Comparison of ENCODE assay signal across 8 mouse cellular contexts in genomic region chr17:55958584-55958886, GRCm38 (mm10). TPM values are rescaled to one million over a fixed set of nuclear protein-coding genes. Genes with fewer than 3 reads are reported as not detected.
DNase-seq lines count a peak whose midpoint lies in the region; ATAC-seq and TF ChIP-seq lines count a peak whose summit lies in the region.

No protein-coding gene starts in this region.

- H3K4me1 ChIP-seq in heart, embryonic 16.5 days (ENCODE audit: control insufficient read depth, insufficient read depth, low read length): peaks cover 14% of the 10 kb centered on the region
- H3K4me1 ChIP-seq in bone marrow, adult 2 months (ENCODE audit: control insufficient read depth, insufficient read depth, low read length): peaks cover 1% of the 10 kb centered on the region
- peaks cover 30% of the 10 kb centered on the region for H3K4me1 ChIP-seq in hindbrain, embryonic 12.5 days
- peaks cover 28% of the 10 kb centered on the region for H3K4me1 ChIP-seq in midbrain, embryonic 14.5 days (ENCODE audit: control insufficient read depth, insufficient read depth, low read length)

- peak overlapping the region; percentile 98 for H3K27ac ChIP-seq in heart, embryonic 16.5 days (ENCODE audit: low read length)
- H3K27ac ChIP-seq in bone marrow, adult 2 months (ENCODE audit: control insufficient read depth, insufficient read depth, low read depth, low read length, poor library complexity): peak overlapping the region; percentile 3; the same call in 1 of the 2 replicates
- H3K27ac ChIP-seq in hindbrain, embryonic 12.5 days: peak overlapping the region; percentile 92
- H3K27ac ChIP-seq in midbrain, embryonic 14.5 days (replicated peaks; ENCODE audit: low read depth, low read length): peak overlapping the region; percentile 85

- peak overlapping the region; percentile 66 for H3K4me2 ChIP-seq in heart, embryonic 16.5 days (ENCODE audit: low read depth, low read length)
- peak overlapping the region; percentile 65 for H3K4me2 ChIP-seq in hindbrain, embryonic 12.5 days (replicated peaks)
- H3K4me2 ChIP-seq in midbrain, embryonic 14.5 days (ENCODE audit: low read length): peak overlapping the region; percentile 74

- TF ChIP-seq POLR2A in bone marrow, adult 2 months (IDR thresholded peaks at IDR 0.05; ENCODE audit: borderline replicate concordance, control insufficient read depth, low read depth, low read length): no peak

- WGBS in heart, embryonic 16.5 days: 38% methylated on average over 2 of the region's 2 CpGs
- WGBS in bone marrow, adult 2 months: 50% methylated on average over 2 of the region's 2 CpGs
- WGBS in hindbrain, embryonic 12.5 days: 33% methylated on average over 2 of the region's 2 CpGs
- 31% methylated on average over 2 of the region's 2 CpGs for WGBS in midbrain, embryonic 14.5 days

- no peak for ATAC-seq in heart, embryonic 16.5 days (replicated peaks; ENCODE audit: extremely low read depth, insufficient read depth, low FRiP score)
- no peak for ATAC-seq in hindbrain, embryonic 12.5 days (ENCODE audit: low FRiP score)
- ATAC-seq in midbrain, embryonic 14.5 days (ENCODE audit: low FRiP score, low TSS enrichment): no peak

- H3K36me3 ChIP-seq in heart, embryonic 16.5 days (ENCODE audit: control insufficient read depth, insufficient read depth): peaks cover 11% of the 10 kb centered on the region
- H3K36me3 ChIP-seq in hindbrain, embryonic 12.5 days: peaks cover 17% of the 10 kb centered on the region; the same call in 1 of the 2 replicates
- peaks cover 14% of the 10 kb centered on the region for H3K36me3 ChIP-seq in midbrain, embryonic 14.5 days (ENCODE audit: control insufficient read depth, insufficient read depth, low read length)

- no peak for DNase-seq in heart, adult 8-10 months (ENCODE audit: low spot score)
- no peak for DNase-seq in midbrain, embryonic 14.5 days
- no peak for DNase-seq in gastrocnemius, postnatal 10 days
- no peak for DNase-seq in layer of hippocampus, adult 9-11 months
- no peak for DNase-seq in MN1 (ENCODE audit: low spot score)

- H3K9me3 ChIP-seq in heart, embryonic 16.5 days (replicated peaks; ENCODE audit: control insufficient read depth, low read length): no peaks in the 10 kb centered on the region
- no peaks in the 10 kb centered on the region for H3K9me3 ChIP-seq in hindbrain, embryonic 12.5 days (replicated peaks)
- no peaks in the 10 kb centered on the region for H3K9me3 ChIP-seq in midbrain, embryonic 14.5 days (ENCODE audit: control insufficient read depth, low read length)

- H3K27me3 ChIP-seq in heart, embryonic 16.5 days (ENCODE audit: control insufficient read depth, insufficient read depth, low read length): peaks cover 22% of the 10 kb centered on the region
- peaks cover 14% of the 10 kb centered on the region for H3K27me3 ChIP-seq in hindbrain, embryonic 12.5 days
- H3K27me3 ChIP-seq in midbrain, embryonic 14.5 days (ENCODE audit: control insufficient read depth, insufficient read depth, low read length): 0 out of 2 replicates have a peak, but pooled peaks cover 9% of the 10 kb centered on the region

- peak overlapping the region; percentile 73 for H3K4me3 ChIP-seq in heart, embryonic 16.5 days (ENCODE audit: low read length)
- peak overlapping the region; percentile 90 for H3K4me3 ChIP-seq in bone marrow, adult 2 months (replicated peaks; ENCODE audit: control insufficient read depth, low read depth, low read length)
- peak overlapping the region; percentile 51 for H3K4me3 ChIP-seq in hindbrain, embryonic 12.5 days
- H3K4me3 ChIP-seq in midbrain, embryonic 14.5 days (replicated peaks; ENCODE audit: low read depth, low read length): peak overlapping the region; percentile 44

- H3K9ac ChIP-seq in heart, embryonic 16.5 days (ENCODE audit: low read length): peak overlapping the region; percentile 72
- peak overlapping the region; percentile 67 for H3K9ac ChIP-seq in hindbrain, embryonic 12.5 days
- H3K9ac ChIP-seq in midbrain, embryonic 14.5 days (replicated peaks; ENCODE audit: low read length): peak overlapping the region; percentile 53

- TF ChIP-seq CTCF in bone marrow, adult 2 months (IDR thresholded peaks at IDR 0.05; ENCODE audit: control insufficient read depth, insufficient read depth, low read length): no peak

RNA-seq across cellular contexts. Expression of gene Yju2, which starts 0.4 kb away (rescaled TPM):
- 18.4 and 19.3 TPM in 2 replicates for polyA plus RNA-seq in heart, embryonic 16.5 days (2015; fragmentation: Nextera tagmentation; extraction: Ambion mirVana)
- total RNA-seq in heart, adult 8-10 months (2022): 10 to 100 TPM in 1 of 4 experiments, 1 to 10 TPM in 3; 8.2 to 10.3 (median 9.0) TPM
- polyA plus RNA-seq in bone marrow, adult 2 months (2011; ENCODE audit: insufficient read depth, insufficient read length, low replicate concordance, missing spikeins): 9.3 and 12.3 TPM in 2 replicates
- 24.1 and 26.7 TPM in 2 replicates for polyA plus RNA-seq in hindbrain, embryonic 12.5 days (2016; fragmentation: Nextera tagmentation; extraction: Ambion mirVana)
- polyA plus RNA-seq in midbrain, embryonic 14.5 days (2014; fragmentation: Nextera tagmentation; extraction: Ambion mirVana): 20.0 and 21.4 TPM in 2 replicates
- 10 to 100 TPM; 11.1 to 11.6 TPM for total RNA-seq in gastrocnemius, postnatal 10 days (2021)

RNA-seq across cellular contexts. Expression of gene Ebi3, which starts 6.1 kb away (rescaled TPM):
- polyA plus RNA-seq in heart, embryonic 16.5 days (2015; fragmentation: Nextera tagmentation; extraction: Ambion mirVana): 1.4 and 1.7 TPM in 2 replicates
- total RNA-seq in heart, adult 8-10 months (2022): under 1 TPM; 0.23 to 0.97 (median 0.41) TPM
- 8.5 and 34.4 TPM in 2 replicates for polyA plus RNA-seq in bone marrow, adult 2 months (2011; ENCODE audit: insufficient read depth, insufficient read length, low replicate concordance, missing spikeins)
- 2.6 and 4.4 TPM in 2 replicates for polyA plus RNA-seq in hindbrain, embryonic 12.5 days (2016; fragmentation: Nextera tagmentation; extraction: Ambion mirVana)
- 6.6 and 9.6 TPM in 2 replicates for polyA plus RNA-seq in midbrain, embryonic 14.5 days (2014; fragmentation: Nextera tagmentation; extraction: Ambion mirVana)
- total RNA-seq in gastrocnemius, postnatal 10 days (2021): 1 to 10 TPM in 1 of 2 experiments, under 1 TPM in 1; 0.75 to 1.6 TPM

RNA-seq across cellular contexts. Expression of gene Zfp119b, which starts 9.2 kb away (rescaled TPM):
- polyA plus RNA-seq in heart, embryonic 16.5 days (2015; fragmentation: Nextera tagmentation; extraction: Ambion mirVana): 4.9 and 6.5 TPM in 2 replicates
- 1 to 10 TPM; 2.4 to 3.9 (median 3.1) TPM for total RNA-seq in heart, adult 8-10 months (2022)
- 1.4 TPM in 1 of 2 replicates, not detected in the other for polyA plus RNA-seq in bone marrow, adult 2 months (2011; ENCODE audit: insufficient read depth, insufficient read length, low replicate concordance, missing spikeins)
- 6.2 and 6.3 TPM in 2 replicates for polyA plus RNA-seq in hindbrain, embryonic 12.5 days (2016; fragmentation: Nextera tagmentation; extraction: Ambion mirVana)
- 10.7 and 13.4 TPM in 2 replicates for polyA plus RNA-seq in midbrain, embryonic 14.5 days (2014; fragmentation: Nextera tagmentation; extraction: Ambion mirVana)
- 1 to 10 TPM; 3.5 to 4.0 TPM for total RNA-seq in gastrocnemius, postnatal 10 days (2021)

RNA-seq across cellular contexts. Expression of gene Shd, which starts 11.7 kb away (rescaled TPM):
- 6.6 and 6.9 TPM in 2 replicates for polyA plus RNA-seq in heart, embryonic 16.5 days (2015; fragmentation: Nextera tagmentation; extraction: Ambion mirVana)
- 1 to 10 TPM in 3 of 4 experiments, under 1 TPM in 1; 0.66 to 2.0 (median 1.5) TPM for total RNA-seq in heart, adult 8-10 months (2022)
- 1.6 TPM in 1 of 2 replicates, not detected in the other for polyA plus RNA-seq in bone marrow, adult 2 months (2011; ENCODE audit: insufficient read depth, insufficient read length, low replicate concordance, missing spikeins)
- 133 and 135 TPM in 2 replicates for polyA plus RNA-seq in hindbrain, embryonic 12.5 days (2016; fragmentation: Nextera tagmentation; extraction: Ambion mirVana)
- 178 and 209 TPM in 2 replicates for polyA plus RNA-seq in midbrain, embryonic 14.5 days (2014; fragmentation: Nextera tagmentation; extraction: Ambion mirVana)
- total RNA-seq in gastrocnemius, postnatal 10 days (2021): 1 to 10 TPM in 1 of 2 experiments, under 1 TPM in 1; 0.87 to 1.2 TPM

RNA-seq across cellular contexts. Expression of gene Fsd1, which starts 27.8 kb away (rescaled TPM):
- polyA plus RNA-seq in heart, embryonic 16.5 days (2015; fragmentation: Nextera tagmentation; extraction: Ambion mirVana): 2.3 and 3.5 TPM in 2 replicates
- total RNA-seq in heart, adult 8-10 months (2022): 1 to 10 TPM in 1 of 4 experiments, under 1 TPM in 1, not detected in 2; 0.52 to 1.6 TPM
- polyA plus RNA-seq in bone marrow, adult 2 months (2011; ENCODE audit: insufficient read depth, insufficient read length, low replicate concordance, missing spikeins): not detected in 2 replicates
- 96.4 and 103 TPM in 2 replicates for polyA plus RNA-seq in hindbrain, embryonic 12.5 days (2016; fragmentation: Nextera tagmentation; extraction: Ambion mirVana)
- polyA plus RNA-seq in midbrain, embryonic 14.5 days (2014; fragmentation: Nextera tagmentation; extraction: Ambion mirVana): 141 and 188 TPM in 2 replicates
- total RNA-seq in gastrocnemius, postnatal 10 days (2021): 1 to 10 TPM in 1 of 2 experiments, under 1 TPM in 1; 0.49 to 1.0 TPM

Comparison
In these comparisons a context has a peak if more than half of its experiments do, and no peak if none do; other contexts are left out.
1. H3K27ac ChIP-seq: peak in every context shown above with its lines; median percentile 98 in heart, embryonic 16.5 days; 92 in hindbrain, embryonic 12.5 days; 85 in midbrain, embryonic 14.5 days; 3 in bone marrow, adult 2 months.